Mouse (Mus musculus): ENCODE measurements around the gene Olfr736.

The Olfr736 gene

GRCm38 (mm10) chr14:50380863-50381262 lies at the start of gene Olfr736:
Gene Olfr736, plus strand, starts transcription at chr14:50381163.
- DNase-seq: no peak

- DNase-seq: no peak
These were observed 32.2 kb upstream of the Olfr736 start, which contains the start of gene Olfr735 for GRCm38 (mm10) chr14:50348796-50349195. Gene Olfr735, minus strand, starts transcription at chr14:50348872.

- no peak for DNase-seq
These were observed 28.5 kb upstream of the Olfr736 start for GRCm38 (mm10) chr14:50352438-50352837.

GRCm38 (mm10) chr14:50356725-50357124 lies 24.2 kb upstream of the Olfr736 start:
- DNase-seq: no peak

GRCm38 (mm10) chr14:50357593-50357992 lies 23.4 kb upstream of the Olfr736 start, which contains the start of gene Tlr11:
Gene Tlr11, plus strand, starts transcription at chr14:50357914.
- DNase-seq: no peak

- DNase-seq: no peak
These were observed 20.5 kb upstream of the Olfr736 start for GRCm38 (mm10) chr14:50360480-50360879.

- DNase-seq: no peak
These were observed 17.4 kb upstream of the Olfr736 start for GRCm38 (mm10) chr14:50363561-50363960.

GRCm38 (mm10) chr14:50407268-50407667 lies 26.3 kb downstream of the Olfr736 start, which contains the start of gene Olfr738:
Gene Olfr738, plus strand, starts transcription at chr14:50407568.
- no peak for DNase-seq

- no peak for DNase-seq
These were observed 37.4 kb downstream of the Olfr736 start, which contains the start of gene Olfr739 for GRCm38 (mm10) chr14:50418326-50418725. Gene Olfr739, plus strand, starts transcription at chr14:50418626.
